Mouse (Mus musculus): ENCODE results near the gene Clptm1. TPM values are rescaled to one million over a fixed set of nuclear protein-coding genes. Genes with fewer than 3 reads are reported as not detected.

Clptm1 gene
- total and polyA plus RNA-seq, 2 experiments from 2014 or later, result 71.5 to 97.9 TPM

DNA sequence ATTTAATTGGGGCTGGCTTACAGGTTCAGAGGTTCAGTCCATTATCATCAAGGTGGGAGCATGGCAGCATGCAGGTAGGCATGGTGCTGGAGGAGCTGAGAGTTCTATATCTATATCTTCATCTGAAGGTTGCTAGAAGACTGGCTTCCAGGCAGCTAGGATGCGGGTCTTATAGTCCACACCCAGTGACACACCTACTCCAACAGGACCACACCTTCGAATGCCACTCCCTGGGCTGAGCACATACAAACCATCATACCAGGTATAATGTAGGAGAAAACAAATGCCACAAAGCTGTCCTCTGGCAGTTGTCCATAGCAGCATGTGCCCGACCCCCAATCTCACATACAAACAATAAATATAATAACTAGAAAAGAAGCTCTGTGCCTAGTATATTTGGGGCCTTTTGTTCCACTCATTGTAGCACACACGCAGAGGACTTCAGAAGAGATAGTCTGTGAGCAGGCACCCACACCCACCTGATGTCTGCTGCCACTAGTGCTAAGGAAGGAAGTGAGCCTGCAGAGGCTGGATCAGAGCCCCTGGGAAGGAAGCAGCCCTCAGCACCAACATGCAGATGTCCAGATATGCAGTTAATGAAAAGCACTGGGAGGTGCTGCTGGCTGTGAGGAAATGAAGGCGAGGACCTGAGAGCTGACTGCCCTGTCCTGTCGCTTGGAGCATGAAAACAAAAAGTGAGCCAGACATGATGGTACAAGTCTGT lies 13.6 kb downstream of the Clptm1 start:
- H3K4me1 ChIP-seq (ENCODE audit: control insufficient read depth, insufficient read depth), result peaks cover 5% of the 10 kb centered on the region; the same call in 1 of the 2 replicates
- DNase-seq (ENCODE audit: low spot score) (no peak), ATAC-seq (ENCODE audit: insufficient read depth, low read depth) (no peak)
- no peaks in the 10 kb centered on the region for H3K9me3 ChIP-seq (replicated peaks; ENCODE audit: control insufficient read depth, low read length)
- H3K27me3 ChIP-seq (ENCODE audit: control insufficient read depth, insufficient read depth, low read length), result no peaks in the 10 kb centered on the region
- H3K9ac ChIP-seq (replicated peaks; ENCODE audit: low read depth, low read length), result no peak overlapping the region
- no peak overlapping the region for H3K4me3 ChIP-seq (ENCODE audit: low read depth, low read length)
- 71% methylated on average over 6 of the region's 6 CpGs for WGBS
- peaks cover 80% of the 10 kb centered on the region for H3K36me3 ChIP-seq (replicated peaks; ENCODE audit: control insufficient read depth, insufficient read depth, low read length)
- no peak overlapping the region for H3K27ac ChIP-seq (ENCODE audit: low read depth)
- TF ChIP-seq CTCF (IDR thresholded peaks at IDR 0.05; ENCODE audit: low read depth) (no peak), EP300 (IDR thresholded peaks at IDR 0.05; ENCODE audit: low read depth) (no peak)
- H3K4me2 ChIP-seq (ENCODE audit: low read depth, low read length), result no peak overlapping the region

- no peak for DNase-seq (ENCODE audit: low spot score)
- Histone ChIP-seq H3K36me3 (replicated peaks; ENCODE audit: control insufficient read depth, insufficient read depth, low read length) (peaks cover 94% of the 10 kb centered on the region), H3K27me3 (ENCODE audit: control insufficient read depth, insufficient read depth, low read length) (no peaks in the 10 kb centered on the region), H3K4me3 (ENCODE audit: low read depth, low read length) (no peak overlapping the region), H3K4me1 (ENCODE audit: control insufficient read depth, insufficient read depth) (peaks cover under 1% of the 10 kb centered on the region; the same call in 1 of the 2 replicates), H3K9me3 (replicated peaks; ENCODE audit: control insufficient read depth, low read length) (no peaks in the 10 kb centered on the region), H3K9ac (replicated peaks; ENCODE audit: low read depth, low read length) (no peak overlapping the region), H3K27ac (ENCODE audit: low read depth) (no peak overlapping the region), H3K4me2 (ENCODE audit: low read depth, low read length) (no peak overlapping the region)
- no peak for ATAC-seq (ENCODE audit: insufficient read depth, low read depth)
- TF ChIP-seq CTCF (IDR thresholded peaks at IDR 0.05; ENCODE audit: low read depth) (no peak), EP300 (IDR thresholded peaks at IDR 0.05; ENCODE audit: low read depth) (no peak)
- WGBS, result 91% methylated on average over 4 of the region's 4 CpGs
Observed at GRCm38 (mm10) chr7:19641223-19641622, 23.6 kb downstream of the Clptm1 start.

- Histone ChIP-seq H3K4me1 (ENCODE audit: control insufficient read depth, insufficient read depth) (peaks cover 10% of the 10 kb centered on the region; the same call in 1 of the 2 replicates), H3K9ac (replicated peaks; ENCODE audit: low read depth, low read length) (no peak overlapping the region), H3K27ac (ENCODE audit: low read depth) (no peak overlapping the region), H3K4me3 (ENCODE audit: low read depth, low read length) (no peak overlapping the region), H3K36me3 (replicated peaks; ENCODE audit: control insufficient read depth, insufficient read depth, low read length) (peaks cover 76% of the 10 kb centered on the region), H3K27me3 (ENCODE audit: control insufficient read depth, insufficient read depth, low read length) (no peaks in the 10 kb centered on the region), H3K9me3 (replicated peaks; ENCODE audit: control insufficient read depth, low read length) (no peaks in the 10 kb centered on the region), H3K4me2 (ENCODE audit: low read depth, low read length) (no peak overlapping the region)
- 77% methylated on average over 11 of the region's 11 CpGs for WGBS
- ATAC-seq (ENCODE audit: insufficient read depth, low read depth) (no peak), DNase-seq (ENCODE audit: low spot score) (no peak)
- no peak for TF ChIP-seq CTCF (IDR thresholded peaks at IDR 0.05; ENCODE audit: low read depth)
- no peak for TF ChIP-seq EP300 (IDR thresholded peaks at IDR 0.05; ENCODE audit: low read depth)
Observed at GRCm38 (mm10) chr7:19635074-19635827, 29.6 kb downstream of the Clptm1 start.

DNA sequence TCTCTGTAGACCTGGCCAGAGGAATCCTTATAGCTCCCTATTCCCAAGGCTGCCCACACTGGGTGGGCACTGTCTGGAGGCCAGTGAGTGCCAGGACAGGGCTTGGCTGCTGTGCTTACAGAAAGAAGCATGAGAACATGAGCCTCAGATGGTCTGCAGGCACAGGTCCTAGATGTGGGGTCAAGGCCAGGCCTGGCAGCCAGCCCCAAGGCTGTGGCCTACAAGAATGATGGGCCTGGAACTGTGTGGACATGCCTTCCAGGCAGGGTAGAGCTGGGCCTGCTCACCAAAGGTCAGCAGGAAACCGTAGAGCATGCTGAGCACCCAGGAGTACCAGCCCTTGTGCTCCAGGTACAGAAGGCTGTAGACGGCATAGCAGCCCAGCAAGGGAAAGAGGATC lies 30.2 kb downstream of the Clptm1 start:
- no peak overlapping the region for H3K4me3 ChIP-seq (ENCODE audit: low read depth, low read length)
- ATAC-seq (ENCODE audit: insufficient read depth, low read depth) (no peak), DNase-seq (ENCODE audit: low spot score) (no peak)
- H3K36me3 ChIP-seq (replicated peaks; ENCODE audit: control insufficient read depth, insufficient read depth, low read length), result peaks cover 69% of the 10 kb centered on the region
- WGBS, result 87% methylated on average over 2 of the region's 2 CpGs
- H3K27me3 ChIP-seq (ENCODE audit: control insufficient read depth, insufficient read depth, low read length), result no peaks in the 10 kb centered on the region
- no peak for TF ChIP-seq CTCF (IDR thresholded peaks at IDR 0.05; ENCODE audit: low read depth)
- TF ChIP-seq EP300 (IDR thresholded peaks at IDR 0.05; ENCODE audit: low read depth), result no peak
- H3K4me1 ChIP-seq (ENCODE audit: control insufficient read depth, insufficient read depth), result peaks cover 12% of the 10 kb centered on the region; the same call in 1 of the 2 replicates
- H3K9ac ChIP-seq (replicated peaks; ENCODE audit: low read depth, low read length), result no peak overlapping the region
- no peak overlapping the region for H3K4me2 ChIP-seq (ENCODE audit: low read depth, low read length)
- H3K27ac ChIP-seq (ENCODE audit: low read depth), result no peak overlapping the region
- H3K9me3 ChIP-seq (replicated peaks; ENCODE audit: control insufficient read depth, low read length), result no peaks in the 10 kb centered on the region

- Histone ChIP-seq H3K9me3 (replicated peaks; ENCODE audit: control insufficient read depth, low read length) (no peaks in the 10 kb centered on the region), H3K9ac (replicated peaks; ENCODE audit: low read depth, low read length) (no peak overlapping the region), H3K4me2 (ENCODE audit: low read depth, low read length) (no peak overlapping the region), H3K4me3 (ENCODE audit: low read depth, low read length) (no peak overlapping the region), H3K4me1 (ENCODE audit: control insufficient read depth, insufficient read depth) (peaks cover 14% of the 10 kb centered on the region; the same call in 1 of the 2 replicates), H3K27me3 (ENCODE audit: control insufficient read depth, insufficient read depth, low read length) (no peaks in the 10 kb centered on the region), H3K36me3 (replicated peaks; ENCODE audit: control insufficient read depth, insufficient read depth, low read length) (peaks cover 63% of the 10 kb centered on the region), H3K27ac (ENCODE audit: low read depth) (no peak overlapping the region)
- TF ChIP-seq EP300 (IDR thresholded peaks at IDR 0.05; ENCODE audit: low read depth) (no peak), CTCF (IDR thresholded peaks at IDR 0.05; ENCODE audit: low read depth) (no peak)
- WGBS, result 87% methylated on average over 15 of the region's 15 CpGs
- DNase-seq (ENCODE audit: low spot score) (no peak), ATAC-seq (ENCODE audit: insufficient read depth, low read depth) (no peak)
Observed at GRCm38 (mm10) chr7:19633855-19634254, 31.0 kb downstream of the Clptm1 start.
